Mouse (Mus musculus): Measurements from ENCODE around the gene Lrrc15. TPM values are rescaled to one million over a fixed set of nuclear protein-coding genes. Genes with fewer than 3 reads are reported as not detected.

Gene Lrrc15
- total RNA-seq (2014; fragmentation: Nextera tagmentation) (not detected in 2 replicates), total RNA-seq (2017) (not detected in 2 replicates)

GRCm38 (mm10) chr16:30282844-30283495, at the start of gene Lrrc15:
Lrrc15 (minus strand) TSS chr16:30283256.
- peak; percentile 45 for ATAC-seq (replicated peaks; ENCODE audit: poor library complexity, severe bottlenecking)

- no peak for ATAC-seq (replicated peaks; ENCODE audit: poor library complexity, severe bottlenecking)
These were observed 31.2 kb upstream of the Lrrc15 start for GRCm38 (mm10) chr16:30314236-30314635.

GRCm38 (mm10) chr16:30310647-30311046, 27.6 kb upstream of the Lrrc15 start, which contains the start of gene Gp5:
Gp5 (minus strand) TSS chr16:30310779.
- ATAC-seq (replicated peaks; ENCODE audit: poor library complexity, severe bottlenecking), result no peak

DNA sequence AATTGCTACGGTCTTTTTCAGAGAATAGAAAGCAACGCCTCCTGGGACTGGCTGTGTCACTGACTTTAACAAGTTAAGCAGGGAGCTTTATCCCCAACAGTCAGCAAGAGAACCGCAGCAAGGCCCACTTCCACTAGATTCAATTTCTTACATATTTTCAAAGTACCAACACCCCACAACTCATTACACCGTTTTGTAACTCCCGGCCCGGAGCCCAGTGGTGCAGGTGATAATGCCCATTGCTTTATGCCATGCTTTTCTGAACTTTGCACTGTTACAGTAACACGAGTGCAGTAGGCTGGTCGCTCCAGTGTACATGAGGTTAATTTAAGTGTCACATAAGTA, 27.1 kb upstream of the Lrrc15 start:
- no peak for ATAC-seq (replicated peaks; ENCODE audit: poor library complexity, severe bottlenecking)

DNA sequence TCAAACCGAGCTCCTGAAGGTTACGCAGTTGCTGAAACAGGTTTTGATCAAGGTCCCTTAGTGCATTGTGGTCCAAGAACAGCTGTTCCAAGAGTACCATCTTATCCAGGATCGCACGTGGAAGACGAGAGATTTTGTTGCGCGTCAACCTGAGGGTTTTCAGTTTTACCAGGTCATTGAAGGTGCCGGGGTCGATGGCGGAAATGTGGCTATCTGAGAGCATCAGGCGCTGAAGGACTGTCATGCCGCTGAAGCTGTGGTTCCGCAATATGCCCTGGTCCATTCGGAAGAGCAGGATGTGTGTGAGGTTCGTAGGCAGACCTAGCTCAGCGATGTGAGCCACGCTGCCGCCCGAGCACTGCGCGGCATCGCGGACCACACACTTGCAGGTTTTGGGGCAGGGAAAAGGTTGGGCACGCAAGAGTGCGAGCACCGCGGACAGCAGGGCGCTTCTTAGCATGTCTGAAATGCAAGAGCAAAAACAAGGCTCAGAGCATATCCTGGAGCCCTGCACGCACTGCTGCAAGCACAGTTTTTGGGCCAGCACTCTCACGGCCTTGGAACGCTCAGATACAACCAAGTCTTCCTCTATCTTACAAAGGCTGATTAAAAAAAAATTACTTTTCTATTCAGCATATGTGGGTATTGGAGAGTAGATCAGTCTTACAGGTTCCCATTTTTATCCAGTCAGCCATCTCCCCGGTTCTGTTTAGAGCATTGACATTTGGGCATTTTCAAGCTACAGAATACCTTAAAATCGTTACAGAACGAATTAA, 26.5 kb upstream of the Lrrc15 start:
- ATAC-seq (replicated peaks; ENCODE audit: poor library complexity, severe bottlenecking), result peak; percentile 62

GRCm38 (mm10) chr16:30308616-30309394, 25.7 kb upstream of the Lrrc15 start:
- ATAC-seq (replicated peaks; ENCODE audit: poor library complexity, severe bottlenecking), result peak; percentile 40

GRCm38 (mm10) chr16:30307961-30308615, 25.0 kb upstream of the Lrrc15 start:
- peak; percentile 31 for ATAC-seq (replicated peaks; ENCODE audit: poor library complexity, severe bottlenecking)

- no peak for ATAC-seq (replicated peaks; ENCODE audit: poor library complexity, severe bottlenecking)
These were observed 24.2 kb upstream of the Lrrc15 start for GRCm38 (mm10) chr16:30307306-30307705.

- ATAC-seq (replicated peaks; ENCODE audit: poor library complexity, severe bottlenecking), result no peak
These were observed 23.0 kb upstream of the Lrrc15 start for GRCm38 (mm10) chr16:30306102-30306501.

- no peak for ATAC-seq (replicated peaks; ENCODE audit: poor library complexity, severe bottlenecking)
These were observed 21.2 kb upstream of the Lrrc15 start for GRCm38 (mm10) chr16:30304236-30304635.

- ATAC-seq (replicated peaks; ENCODE audit: poor library complexity, severe bottlenecking), result no peak
These were observed 20.4 kb upstream of the Lrrc15 start for GRCm38 (mm10) chr16:30303411-30303810.

- peak; percentile 47 for ATAC-seq (replicated peaks; ENCODE audit: poor library complexity, severe bottlenecking)
These were observed 19.6 kb upstream of the Lrrc15 start for GRCm38 (mm10) chr16:30302686-30303085.

DNA sequence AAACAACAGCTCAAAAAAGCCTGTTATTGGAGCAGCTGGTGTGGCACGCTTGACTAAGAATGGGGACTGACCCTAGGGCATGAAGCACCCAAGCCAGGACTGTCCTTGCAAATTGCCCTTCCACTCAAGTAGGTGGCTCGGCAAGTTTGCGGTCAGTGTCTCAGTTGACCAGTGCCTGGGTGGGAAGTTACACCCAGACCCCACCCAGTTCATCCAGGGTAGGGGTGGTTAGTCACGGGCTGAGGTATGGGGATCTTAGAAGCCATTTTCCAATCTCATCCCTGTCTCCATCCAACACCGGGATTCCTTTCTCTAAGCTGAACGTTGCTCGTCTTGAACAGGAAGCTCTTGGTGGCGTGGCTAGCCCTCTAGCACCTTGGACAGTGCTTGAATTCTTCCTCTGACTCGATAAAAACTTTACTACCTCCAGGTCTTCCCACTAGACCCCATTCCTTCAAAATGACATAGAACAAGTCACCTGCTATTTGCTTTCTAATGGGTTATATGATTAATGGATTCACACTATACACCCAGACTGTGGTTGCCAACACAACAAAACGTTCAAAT, 16.7 kb upstream of the Lrrc15 start:
- no peak for ATAC-seq (replicated peaks; ENCODE audit: poor library complexity, severe bottlenecking)

DNA sequence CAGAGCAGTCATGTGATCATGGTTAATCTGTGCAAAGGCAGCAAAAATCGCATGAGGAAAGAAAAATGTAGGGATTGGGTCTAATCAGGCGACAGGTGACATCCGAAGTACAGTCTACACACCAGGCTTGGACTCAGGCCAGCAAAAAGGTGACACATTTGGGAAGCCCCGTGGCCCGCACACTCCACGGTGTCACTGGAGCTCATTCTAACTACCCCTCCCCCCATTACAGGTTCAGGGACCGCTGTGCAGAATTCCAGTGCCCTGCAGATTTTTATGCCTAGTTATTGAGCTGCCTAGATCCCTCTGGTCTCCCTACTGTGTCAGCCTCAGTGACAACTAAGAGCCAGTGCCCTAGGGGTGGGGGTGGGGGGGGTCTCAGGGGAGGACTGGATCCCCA, 14.4 kb upstream of the Lrrc15 start:
- no peak for ATAC-seq (replicated peaks; ENCODE audit: poor library complexity, severe bottlenecking)

DNA sequence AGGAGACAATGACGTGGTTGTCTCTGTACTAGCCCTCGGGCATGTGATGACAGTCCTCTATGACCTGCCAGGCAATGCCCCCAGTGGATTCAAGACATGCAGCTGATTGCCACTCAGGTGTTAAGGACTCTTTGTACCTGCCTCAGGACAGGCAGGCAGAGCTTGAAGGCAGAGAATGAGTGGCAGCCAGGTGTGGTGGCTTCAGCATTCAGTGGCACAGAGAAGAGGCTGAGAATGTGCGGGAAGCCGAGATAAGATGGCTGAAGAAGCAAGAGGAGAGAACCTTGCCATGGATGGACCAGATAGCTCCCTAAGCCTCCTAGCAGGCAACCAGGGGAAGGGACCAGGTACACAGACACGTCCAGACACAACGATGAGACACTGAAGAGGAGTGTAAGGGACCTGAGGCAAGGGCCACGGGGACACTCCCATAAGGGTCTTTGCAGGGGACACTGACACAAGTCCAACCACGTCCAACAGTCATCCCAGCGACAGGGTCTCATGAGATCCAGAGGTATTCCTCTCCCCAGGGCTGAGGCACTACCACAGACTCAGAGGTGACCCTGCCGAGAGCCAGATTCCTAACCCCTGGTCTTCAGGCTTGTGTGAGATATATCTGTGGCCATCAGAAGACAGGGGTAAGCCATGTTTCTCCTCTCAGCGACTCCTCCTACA, 13.7 kb upstream of the Lrrc15 start:
- no peak for ATAC-seq (replicated peaks; ENCODE audit: poor library complexity, severe bottlenecking)

DNA sequence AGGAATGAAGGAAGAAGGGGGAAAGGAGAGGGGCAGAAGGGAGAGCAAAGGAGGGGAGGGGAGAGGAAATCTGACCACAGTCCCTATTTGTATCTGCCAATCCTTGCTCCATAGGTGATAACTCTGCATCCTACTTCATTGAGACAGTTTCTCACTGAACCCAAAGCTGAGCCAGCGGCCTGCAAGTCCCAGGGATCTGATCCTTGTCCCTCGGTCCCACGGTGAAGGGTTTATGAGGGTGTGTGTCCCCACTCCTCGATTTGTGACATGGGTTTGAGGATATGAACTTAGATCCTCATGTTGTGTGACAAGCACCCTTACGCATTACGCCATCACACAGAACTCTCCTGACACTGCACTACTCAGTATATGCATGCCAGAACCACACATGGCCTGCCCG, 12.1 kb upstream of the Lrrc15 start:
- no peak for ATAC-seq (replicated peaks; ENCODE audit: poor library complexity, severe bottlenecking)

DNA sequence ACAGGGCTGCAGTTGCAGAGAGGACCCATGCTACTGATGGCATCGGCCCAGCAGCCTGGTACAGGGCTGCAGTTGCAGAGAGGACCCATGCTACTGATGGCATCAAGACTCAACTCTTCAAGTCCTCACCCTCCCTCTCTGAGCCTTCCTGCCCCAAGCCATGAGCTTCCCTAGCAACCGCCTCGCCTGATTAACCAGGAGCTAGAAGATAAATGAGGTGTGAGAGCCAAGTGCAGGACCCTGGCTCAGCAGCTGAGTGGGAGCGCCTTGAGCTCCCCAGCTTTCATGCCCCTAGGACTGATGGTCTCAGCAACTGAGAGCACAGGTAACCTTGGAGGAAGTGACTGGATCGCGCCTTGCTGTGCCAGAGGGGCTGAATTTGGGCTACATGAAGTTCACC, 7.4 kb upstream of the Lrrc15 start:
- no peak for ATAC-seq (replicated peaks; ENCODE audit: poor library complexity, severe bottlenecking)

- ATAC-seq (replicated peaks; ENCODE audit: poor library complexity, severe bottlenecking), result no peak
These were observed 2.6 kb upstream of the Lrrc15 start for GRCm38 (mm10) chr16:30285701-30286100.

- peak; percentile 74 for ATAC-seq (replicated peaks; ENCODE audit: poor library complexity, severe bottlenecking)
These were observed 784 bp upstream of the Lrrc15 start for GRCm38 (mm10) chr16:30283743-30284337.
